Mouse (Mus musculus) cerebellum, adult 11-12 months (tissue): ENCODE results near the gene Cbx5.

Experiments used
- DNase-seq: peaks from one replicate; pipeline ENCODE4 v3.0.0; 2022

The Cbx5 gene

DNA sequence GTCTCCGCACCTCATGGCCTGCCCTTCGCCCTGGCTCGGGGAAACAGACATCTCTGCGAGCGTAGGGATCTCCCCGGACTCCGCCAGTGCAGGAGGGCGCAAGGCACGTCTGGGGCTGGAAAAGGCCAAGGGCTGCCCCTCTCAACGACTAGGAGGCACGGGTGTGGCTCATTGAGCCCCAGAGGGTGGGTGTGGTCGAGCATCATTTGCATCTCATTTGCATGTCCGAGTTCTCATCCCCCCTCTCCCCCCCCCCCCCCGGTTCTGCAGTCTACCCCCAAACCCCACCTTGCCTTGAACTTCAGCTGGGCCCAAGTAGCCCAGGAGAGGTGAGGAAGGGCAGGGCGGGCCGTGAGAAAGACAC, 69.3 kb downstream of the Cbx5 start:
- no peak for DNase-seq

DNA sequence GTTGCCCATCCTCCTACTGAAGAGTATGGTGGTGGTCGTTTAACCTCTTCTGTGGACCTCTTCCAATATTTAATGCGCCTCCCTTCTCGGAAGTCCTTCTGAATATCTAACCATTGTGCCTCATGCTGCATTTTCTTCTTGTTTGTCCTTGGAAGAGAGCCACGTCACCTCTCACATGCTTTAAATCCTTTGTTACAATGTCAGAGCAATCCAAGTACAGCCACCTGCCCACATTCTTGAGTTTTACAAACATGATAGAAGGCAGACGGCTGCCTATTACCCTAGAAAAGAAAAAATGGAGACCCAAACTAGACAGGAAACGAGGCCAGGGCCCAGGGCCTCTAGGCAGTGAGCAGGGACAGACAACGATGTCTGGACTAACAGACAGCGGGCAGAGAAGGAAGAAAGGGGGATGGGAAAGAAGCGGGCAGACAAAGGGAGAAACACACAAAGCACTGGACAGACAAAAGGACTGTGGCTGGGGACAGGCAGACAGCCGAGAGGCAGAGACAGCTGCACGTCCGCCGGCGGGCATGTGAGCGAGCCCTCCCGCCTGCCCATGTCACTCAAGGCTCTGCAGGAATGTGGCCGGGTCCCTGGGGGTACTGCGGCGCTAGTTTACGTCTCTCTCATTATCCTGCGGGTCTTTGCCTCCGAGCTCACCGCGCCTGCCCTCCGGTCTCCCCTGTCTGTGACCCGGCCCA, 69.9 kb downstream of the Cbx5 start:
- DNase-seq: no peak

DNA sequence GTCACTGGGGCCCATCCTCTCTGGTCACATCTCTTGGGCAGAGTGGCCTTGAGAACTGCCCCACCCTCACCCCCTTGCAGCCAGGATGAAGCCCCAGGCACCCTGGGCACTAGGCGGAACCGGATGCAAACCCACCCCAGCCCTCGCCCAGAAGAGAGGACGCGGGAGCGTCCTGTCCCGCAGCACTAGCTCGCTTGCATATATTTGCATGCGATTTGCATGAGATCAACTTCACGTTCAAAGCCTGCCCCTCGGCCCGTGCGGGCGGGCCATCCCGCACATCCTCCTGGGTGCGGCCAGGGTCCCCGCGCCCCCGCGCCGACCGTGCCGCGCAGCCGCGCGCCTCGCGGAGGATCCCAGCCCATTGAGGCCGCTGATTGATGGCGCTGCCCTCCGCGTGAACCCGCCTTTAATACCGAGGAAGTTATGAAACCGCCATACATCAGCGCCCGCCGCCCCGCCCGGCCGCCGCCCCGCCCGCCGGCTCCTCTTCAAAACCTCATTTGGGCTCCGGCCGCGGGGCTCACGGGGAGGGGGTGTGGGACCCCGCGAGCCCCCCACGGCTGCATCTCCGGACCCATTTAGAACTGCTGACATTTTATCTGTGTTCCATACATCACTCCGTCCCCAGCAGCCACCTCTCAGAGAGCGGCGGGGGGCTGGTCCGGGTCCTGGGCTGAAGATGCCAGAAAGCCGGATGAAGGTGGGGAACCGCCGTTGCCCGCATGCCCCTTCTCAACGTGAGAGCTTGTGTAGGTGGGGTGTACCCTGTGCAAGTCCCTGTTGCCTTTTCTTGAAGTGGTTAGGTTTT, 70.6 kb downstream of the Cbx5 start:
- no peak for DNase-seq

DNA sequence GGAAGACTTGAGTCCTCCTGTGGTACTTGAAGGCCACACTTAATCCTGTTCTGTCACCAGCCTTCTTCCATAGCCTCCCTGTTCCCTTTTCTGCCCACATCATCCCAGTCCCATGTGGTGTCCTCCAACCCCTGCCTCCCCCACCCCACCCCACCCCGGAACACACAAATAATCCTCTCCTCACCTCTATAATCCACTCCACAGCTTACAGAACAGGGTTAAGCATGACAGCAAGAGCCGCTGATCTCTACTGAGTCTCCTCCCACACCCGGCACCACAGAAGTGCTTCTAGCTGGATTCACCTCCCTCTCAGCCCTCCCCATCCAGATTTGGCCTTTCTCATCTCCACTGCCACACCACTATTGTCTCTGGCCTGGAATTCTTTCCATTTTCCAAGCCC, 71.8 kb downstream of the Cbx5 start:
- DNase-seq: no peak

DNA sequence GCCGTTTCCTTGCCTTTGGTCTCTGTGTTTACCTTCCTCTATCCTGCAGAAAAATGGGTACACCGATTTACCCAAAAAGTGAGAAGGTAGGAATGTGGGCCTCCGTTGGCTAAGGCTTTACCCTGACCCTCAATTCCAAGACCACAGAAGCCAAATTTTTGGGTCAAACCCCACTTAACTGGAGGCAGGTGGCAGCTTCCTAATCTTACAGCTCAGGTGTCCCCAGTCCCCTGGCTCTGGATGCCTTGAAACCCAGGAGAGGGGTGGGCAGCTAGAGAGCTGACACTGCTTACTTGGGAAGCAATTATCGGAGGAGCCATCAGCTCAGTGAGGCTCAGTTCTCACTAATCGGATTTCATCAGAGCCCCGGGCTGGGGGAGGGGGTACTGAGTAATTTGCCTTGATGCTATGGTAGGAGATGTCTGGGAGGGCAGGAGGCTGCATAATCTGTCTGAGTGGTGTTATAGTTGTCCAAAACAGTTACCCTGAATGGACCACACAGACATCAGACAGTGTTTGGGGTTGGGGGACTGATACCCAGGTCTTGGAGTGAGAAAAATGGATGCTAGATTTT, 72.5 kb downstream of the Cbx5 start, which contains the start of gene Smug1:
Gene Smug1 (minus strand): TSS at position 51 of the 574 bp plus-strand sequence.
- DNase-seq: no peak

DNA sequence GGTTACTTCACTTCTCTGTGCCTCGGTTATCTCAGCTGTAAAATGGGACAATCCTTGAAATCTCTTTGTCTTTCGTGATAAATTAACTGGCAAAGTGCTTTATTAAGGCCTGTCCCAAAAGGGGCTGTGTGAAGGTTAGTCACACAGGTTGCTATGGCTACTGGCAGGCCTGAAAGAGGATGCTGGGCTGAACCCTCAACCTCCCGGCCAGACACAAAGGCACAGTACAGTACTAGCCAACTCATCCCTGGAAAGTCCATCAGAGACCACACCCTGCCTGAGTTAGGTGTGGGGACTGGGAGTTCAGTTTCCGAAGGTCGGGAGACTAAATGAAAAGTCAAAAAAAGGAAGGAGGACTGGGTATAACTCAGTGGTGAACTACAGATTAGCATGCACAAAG, 73.7 kb downstream of the Cbx5 start:
- DNase-seq: no peak

DNA sequence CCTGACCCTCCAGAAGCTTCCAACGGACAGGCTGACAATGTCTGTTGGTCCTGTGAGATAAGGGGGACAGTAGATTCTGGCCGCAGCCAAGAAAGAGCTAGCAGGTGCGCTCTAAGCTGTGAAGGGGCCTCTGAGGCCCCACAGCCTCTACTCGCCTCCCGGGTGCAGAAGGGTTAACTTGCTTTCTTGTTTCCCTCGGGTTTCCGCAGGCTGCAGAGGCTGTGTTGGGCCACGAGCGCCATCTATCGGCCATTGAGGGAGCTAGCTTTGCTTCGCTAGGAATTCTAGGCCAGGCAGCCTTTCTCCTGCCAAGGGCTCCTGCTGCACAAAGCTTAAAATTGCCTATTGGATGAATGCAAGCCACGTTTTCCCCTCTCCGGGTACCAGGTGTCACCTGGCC, 74.2 kb downstream of the Cbx5 start:
- DNase-seq: peak; percentile 88

DNA sequence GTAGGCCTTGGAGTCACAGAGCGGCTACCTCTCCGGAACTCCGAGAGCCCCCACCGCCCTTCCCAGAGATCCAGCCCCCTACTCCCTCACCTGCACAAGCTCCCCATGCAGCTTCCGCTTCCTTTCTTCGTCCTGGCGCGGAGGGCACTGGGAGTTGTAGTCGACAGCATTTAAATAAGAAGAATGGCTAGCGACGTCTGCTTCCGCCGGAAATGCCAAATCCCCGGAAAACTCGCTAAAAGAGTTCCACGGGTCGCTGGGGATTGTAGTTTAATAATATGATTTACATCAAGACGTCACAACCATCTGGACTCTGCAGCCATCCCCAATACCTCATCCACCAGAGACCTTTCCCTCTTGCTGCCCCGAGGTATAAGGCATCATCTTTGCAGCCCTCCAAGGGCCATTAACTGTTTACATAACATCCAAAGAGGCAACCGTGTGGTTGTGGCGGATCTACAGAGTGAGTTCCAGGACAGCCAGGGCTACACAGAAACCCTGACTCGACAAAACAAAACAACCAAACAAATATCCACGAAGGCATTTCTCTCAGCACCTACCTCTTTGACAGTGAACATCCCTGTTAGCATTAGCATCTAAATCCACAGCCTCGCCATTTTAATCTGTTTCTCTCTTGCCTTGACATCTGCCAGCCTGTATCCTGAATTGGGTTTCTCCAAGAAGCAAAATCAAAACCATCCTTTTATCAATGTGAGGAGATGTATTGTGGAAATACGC, 76.3 kb downstream of the Cbx5 start:
- peak; percentile 92 for DNase-seq

DNA sequence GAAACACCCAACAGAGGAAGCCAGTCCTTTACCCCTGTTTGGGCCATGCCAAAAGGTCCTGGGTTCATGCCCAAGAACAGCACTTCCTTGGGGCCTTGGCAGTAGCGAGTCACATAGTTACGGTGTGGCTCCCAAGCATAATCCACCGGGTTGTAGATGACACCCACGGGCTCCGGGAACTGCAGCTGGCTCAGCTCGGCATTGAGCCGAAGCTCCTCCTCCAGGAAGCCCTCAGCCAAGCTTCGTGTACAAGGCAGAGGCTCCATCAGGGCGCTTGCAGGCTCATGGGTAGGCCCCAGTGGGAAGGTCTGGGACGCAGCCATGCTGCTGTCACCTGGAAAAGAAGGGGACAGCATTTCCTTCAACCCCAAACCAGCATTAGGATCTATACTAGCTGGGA, 82.0 kb downstream of the Cbx5 start:
- no peak for DNase-seq

DNA sequence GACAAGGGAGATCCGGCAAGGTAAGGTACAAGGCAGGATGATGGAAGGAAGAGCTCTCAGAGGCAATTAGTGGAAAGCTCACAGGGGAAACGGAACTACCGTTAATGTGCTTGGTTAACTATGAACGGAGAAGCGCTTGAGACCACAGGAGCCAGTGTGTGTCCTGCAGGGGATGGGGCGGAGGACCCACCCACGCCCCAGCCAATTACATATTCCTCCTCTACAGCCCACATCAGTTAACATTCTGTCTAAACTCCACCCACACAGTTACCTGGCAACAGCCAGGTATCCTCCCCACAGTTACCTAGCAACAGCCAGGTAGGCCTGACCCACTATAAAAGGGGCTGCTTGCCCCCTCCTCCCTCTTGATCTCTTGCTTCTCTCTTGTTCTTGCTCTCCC, 82.7 kb downstream of the Cbx5 start:
- DNase-seq: no peak

DNA sequence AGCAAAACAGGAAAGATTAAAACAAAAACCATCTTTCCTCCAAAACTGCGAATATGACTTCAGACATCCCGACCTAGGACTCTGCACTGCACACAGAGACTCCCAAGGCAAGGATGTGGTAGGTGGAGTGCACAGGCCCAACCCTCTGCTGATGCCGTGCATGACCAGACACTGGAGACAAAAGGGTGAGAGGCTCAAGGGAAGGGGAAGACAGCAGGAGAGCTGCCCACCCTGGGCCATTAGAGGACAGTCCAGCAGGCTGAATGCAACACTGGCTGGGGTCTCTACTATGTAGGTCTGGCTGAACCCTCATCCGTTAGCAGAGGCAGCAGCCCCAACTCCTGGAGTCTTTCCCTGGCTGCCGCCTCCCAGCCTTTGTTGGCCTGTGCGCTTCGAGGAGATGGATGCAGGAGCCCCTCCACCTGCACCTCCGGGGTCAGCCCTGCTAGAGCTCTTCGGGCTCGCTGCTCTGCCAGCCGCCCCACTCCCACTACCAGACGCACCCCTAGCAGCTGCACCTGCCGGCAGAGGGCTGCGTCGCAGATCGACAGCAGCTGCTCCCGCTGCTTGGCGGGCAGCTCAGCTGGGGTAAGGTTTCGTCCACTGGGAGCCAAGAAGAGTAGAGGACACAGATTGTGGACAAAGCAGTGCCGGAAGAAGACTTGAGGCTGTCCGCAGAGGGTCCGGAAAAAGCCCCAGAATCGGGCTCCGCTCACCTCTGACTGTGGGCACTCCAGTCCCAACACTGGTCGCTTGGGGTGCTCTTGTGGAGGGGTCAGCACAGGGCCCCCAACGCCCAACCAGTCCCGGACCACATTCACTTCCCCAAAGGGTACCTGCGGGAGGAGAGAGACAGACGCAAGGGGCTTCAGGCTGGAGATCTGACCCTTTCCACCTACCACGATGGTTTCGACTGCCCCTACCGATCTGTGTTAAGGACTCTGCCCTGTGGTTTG, 84.0 kb downstream of the Cbx5 start:
- no peak for DNase-seq

DNA sequence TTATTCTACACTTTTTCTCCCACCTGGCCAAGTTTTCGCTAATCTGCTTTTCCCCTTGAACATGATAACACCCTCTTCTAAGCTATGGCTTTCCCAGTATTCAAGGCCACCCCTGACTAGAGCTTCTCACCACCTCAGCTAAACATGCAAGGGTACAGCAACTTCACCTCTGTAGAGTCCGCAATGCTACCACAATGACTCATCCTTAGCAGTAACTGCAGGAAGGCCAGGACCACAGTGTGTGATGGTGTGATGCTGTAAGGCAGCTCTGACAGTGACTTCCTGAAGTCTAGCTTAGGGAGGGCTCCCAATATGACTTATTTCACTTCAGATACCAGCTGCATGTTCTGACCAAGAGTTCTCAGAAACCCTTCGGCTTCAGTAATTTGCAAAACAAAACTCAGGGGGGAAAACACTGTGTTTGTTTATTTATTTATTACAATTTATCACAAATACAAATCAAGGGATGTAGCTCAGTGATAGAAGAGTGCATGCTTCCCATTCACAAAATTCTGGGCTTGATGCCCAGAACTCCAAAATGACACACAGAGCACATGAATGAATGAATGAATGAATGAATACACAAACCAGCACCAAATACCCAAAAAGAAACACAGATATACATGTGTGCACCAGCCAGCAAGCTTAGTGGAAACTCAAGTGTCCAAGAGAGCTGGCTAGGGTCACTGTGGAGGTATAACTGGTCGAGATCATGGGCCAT, 86.6 kb downstream of the Cbx5 start:
- DNase-seq: no peak

DNA sequence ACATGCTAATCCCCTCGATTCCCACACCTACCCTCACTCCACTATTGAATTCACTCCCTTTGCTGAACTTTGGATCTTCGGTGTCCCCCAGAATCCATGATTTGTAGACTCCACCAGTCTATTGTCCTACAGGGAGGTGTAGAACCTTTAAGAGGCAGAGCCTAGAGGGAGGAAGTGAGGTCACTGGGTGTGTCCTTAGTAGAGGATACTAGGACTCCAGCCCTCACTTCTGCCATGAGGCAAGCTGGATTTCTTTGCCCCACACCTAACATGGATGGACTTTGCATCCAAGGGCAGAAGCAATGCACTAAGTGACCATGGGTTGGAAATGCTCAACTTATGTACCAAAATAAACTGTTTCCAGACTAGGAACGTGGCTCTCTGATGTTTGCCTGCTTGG, 87.2 kb downstream of the Cbx5 start:
- DNase-seq: no peak

DNA sequence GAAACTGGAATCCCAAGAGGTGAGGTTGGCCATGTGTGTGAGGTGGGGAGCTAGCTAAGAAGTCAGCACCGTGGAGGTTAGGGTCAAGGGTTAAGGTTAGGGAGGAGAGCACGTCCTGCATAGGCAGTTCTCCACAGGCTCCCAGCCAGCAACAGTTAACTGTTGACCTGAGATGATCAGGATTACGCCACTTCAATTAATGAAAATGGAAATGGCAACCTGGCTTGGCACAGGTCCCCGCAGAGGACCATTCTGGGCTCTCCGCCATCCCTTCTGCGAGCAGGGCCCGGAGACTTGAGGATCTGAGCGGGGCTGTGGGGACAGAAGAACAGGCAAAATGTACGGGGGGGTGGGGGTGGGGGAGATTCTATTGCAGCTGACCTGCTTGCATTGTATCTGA, 91.8 kb downstream of the Cbx5 start:
- no peak for DNase-seq

DNA sequence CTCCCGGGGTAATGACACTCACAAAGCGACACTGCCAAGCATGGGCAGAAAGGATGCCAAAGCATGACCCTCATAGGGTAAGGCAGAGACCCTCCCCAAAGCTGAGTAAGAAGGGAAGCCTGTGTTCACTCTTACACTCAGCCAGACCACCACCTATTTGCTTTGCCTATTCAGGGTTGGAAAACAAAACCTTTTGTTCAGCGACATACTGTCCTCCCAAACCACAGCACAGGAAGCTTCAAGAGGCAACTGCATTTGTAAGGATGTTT, 92.3 kb downstream of the Cbx5 start:
- no peak for DNase-seq

DNA sequence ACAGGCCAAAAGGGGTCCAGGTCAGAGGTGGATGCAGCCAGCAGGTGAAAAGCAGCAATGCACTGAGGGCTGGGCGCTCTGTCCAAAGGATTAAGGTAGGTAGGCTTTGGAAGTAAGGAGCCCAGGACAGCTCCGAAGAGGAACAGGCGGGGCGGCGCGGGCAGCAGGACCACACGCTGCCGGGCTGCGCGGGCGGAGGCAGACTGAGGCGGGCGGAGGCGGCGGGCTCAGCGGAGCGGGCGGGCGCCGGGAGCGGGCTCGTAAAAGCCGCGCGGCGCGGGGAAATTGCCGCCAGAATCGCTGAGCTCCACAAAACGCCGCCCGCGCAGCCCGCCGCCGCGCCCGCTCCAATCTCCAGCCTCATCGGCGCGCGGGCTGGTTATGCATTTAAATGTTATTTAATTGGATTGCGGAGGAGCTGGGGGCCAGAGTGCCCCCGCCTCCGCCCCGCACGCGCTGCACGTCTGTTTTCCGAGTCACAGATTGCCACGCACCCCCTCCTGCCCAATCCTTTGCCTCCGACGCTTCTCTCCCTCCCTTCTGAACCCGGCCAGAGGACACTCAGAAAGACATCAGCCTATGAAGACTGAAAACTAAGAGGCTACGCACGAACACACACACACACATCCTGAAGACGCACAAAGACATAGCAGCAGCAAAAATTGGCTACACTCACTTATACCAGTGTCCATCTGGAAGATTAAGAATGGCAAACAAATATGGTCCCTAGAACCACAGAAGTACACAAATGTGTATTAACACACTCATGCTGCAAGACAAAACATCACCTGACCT, 92.8 kb downstream of the Cbx5 start:
- peak; percentile 25 for DNase-seq

DNA sequence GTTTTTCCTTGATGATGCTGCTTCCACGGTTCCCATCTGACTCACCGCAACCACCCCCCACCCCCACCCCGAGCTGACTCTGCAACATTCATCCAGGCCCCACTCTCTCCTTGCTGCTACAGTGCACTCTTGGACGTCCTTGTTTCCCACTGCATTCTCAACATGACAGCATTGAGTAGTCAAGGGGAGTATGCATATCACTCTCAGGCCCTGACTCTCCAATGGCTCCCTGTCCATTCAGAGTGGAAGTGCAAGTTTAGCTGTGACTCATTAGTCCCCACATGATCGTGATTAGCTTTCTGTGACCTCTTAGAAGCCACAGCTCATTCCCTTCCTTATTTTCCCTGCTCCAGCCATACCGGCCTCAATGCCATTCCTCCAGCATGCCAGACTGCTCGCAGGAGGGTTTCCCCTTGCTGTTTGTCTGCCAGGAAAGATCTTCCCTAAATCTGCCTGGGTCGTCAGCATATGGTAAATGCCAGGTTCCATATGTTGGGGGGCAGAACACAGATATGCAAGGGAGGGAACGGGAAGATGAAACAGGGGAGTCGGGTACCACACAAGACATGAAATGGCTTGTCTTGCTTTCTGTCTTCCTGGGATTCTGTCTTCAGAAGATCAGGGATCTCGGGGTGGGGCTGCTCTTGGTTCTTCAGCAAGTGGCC, 93.8 kb downstream of the Cbx5 start:
- DNase-seq: no peak

DNA sequence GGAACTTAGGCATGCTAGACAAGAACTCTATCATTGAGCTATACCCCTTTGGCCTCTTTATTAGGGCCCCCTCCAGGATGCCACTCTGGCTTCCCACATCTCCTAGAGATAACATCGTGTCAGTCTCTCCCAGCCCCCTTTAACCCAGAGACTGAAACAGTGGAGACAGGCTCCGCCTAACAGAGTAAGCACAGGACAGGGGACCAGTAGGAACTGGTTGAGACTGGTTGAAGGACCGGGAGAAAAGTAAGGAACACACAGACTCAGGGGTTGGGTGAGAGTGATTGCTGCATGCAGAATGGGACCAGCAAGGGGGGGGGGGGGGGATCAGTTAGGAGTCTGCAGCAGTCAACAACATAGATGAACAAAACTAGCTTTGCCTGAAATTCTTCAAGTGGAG, 95.4 kb downstream of the Cbx5 start:
- DNase-seq: no peak
